Mouse (Mus musculus) forebrain, postnatal 0 days (tissue): ENCODE measurements around the gene Usp43. TPM values are rescaled to one million over a fixed set of nuclear protein-coding genes. Genes with fewer than 3 reads are reported as not detected.

Source experiments
- ATAC-seq: fragments of 200-750 bp; cut with Nextera tagmentation; 2 replicates; pipeline ENCODE4 v1.8.0; 2017; ENCODE audit warnings: mild to moderate bottlenecking, moderate library complexity
- DNase-seq: peaks from one replicate; pipeline ENCODE4 v3.0.0-alpha.2; 2015
- H3K27ac ChIP-seq: fragments of 300-500 bp; sonication (generic); 2 replicates; pipeline ENCODE4 v1.5.1; 2014; ENCODE audit warnings: low read depth, mild to moderate bottlenecking, antibody characterized with exemption, low read length, moderate library complexity, mixed read lengths
- H3K27me3 ChIP-seq: fragments of 300-500 bp; sonication (generic); 2 replicates; pipeline ENCODE4 v1.6.1; 2014; ENCODE audit warnings: mild to moderate bottlenecking, low read length, mixed read lengths; ENCODE audit not compliant: insufficient read depth
- H3K36me3 ChIP-seq: fragments of 300-500 bp; sonication (generic); 2 replicates; pipeline ENCODE4 v1.6.1; 2014; ENCODE audit warnings: mild to moderate bottlenecking, moderate library complexity; ENCODE audit not compliant: insufficient read depth
- H3K4me1 ChIP-seq: fragments of 300-500 bp; sonication (generic); 2 replicates; pipeline ENCODE4 v1.6.1; 2014; ENCODE audit warnings: antibody characterized with exemption; ENCODE audit not compliant: insufficient read depth
- H3K4me2 ChIP-seq: fragments of 300-500 bp; sonication (generic); 2 replicates; pipeline ENCODE4 v1.6.1; 2014; ENCODE audit warnings: low read depth, mild to moderate bottlenecking, moderate library complexity
- H3K4me3 ChIP-seq: fragments of 300-500 bp; sonication (generic); 2 replicates; pipeline ENCODE4 v1.5.1; 2014; ENCODE audit warnings: low read depth, low read length, mixed read lengths
- H3K9ac ChIP-seq: fragments of 300-500 bp; sonication (generic); 2 replicates; pipeline ENCODE4 v1.6.1; 2014; ENCODE audit warnings: mild to moderate bottlenecking
- H3K9me3 ChIP-seq: fragments of 300-500 bp; sonication (generic); 2 replicates; pipeline ENCODE4 v1.6.1; 2016; ENCODE audit warnings: low read length
- CTCF ChIP-seq: sonication (generic); IDR thresholded peaks from 2 replicates; pipeline ENCODE4 v1.5.1; 2016; ENCODE audit warnings: antibody characterized with exemption, control low read depth, low read depth
- WGBS: fragments of 180-500 bp; shearing (Covaris S2); extraction: QIAGEN DNeasy Blood & Tissue Kit; methylation state at CpG from one replicate; pipeline ENCODE4 v1.1.7; 2014; 5-methylcytosine and 5-hydroxymethylcytosine counted together
- polyA plus RNA-seq: library from polyadenylated mRNA; unstranded; fragments of >200 nt; fragmentation: Nextera tagmentation; extraction: Ambion mirVana; gene quantifications from 2 replicates; pipeline ENCODE4 v1.2.1, GENCODE M21; 2015
- total RNA-seq: library from RNA; depleted of rRNA; stranded (reverse); fragments of >200 nt; gene quantifications from 2 replicates; pipeline ENCODE4 v1.2.3, GENCODE M21; 2014

The Usp43 gene
- total and polyA plus RNA-seq, 2 experiments from 2014 or later: 3.8 to 7.0 TPM

DNA sequence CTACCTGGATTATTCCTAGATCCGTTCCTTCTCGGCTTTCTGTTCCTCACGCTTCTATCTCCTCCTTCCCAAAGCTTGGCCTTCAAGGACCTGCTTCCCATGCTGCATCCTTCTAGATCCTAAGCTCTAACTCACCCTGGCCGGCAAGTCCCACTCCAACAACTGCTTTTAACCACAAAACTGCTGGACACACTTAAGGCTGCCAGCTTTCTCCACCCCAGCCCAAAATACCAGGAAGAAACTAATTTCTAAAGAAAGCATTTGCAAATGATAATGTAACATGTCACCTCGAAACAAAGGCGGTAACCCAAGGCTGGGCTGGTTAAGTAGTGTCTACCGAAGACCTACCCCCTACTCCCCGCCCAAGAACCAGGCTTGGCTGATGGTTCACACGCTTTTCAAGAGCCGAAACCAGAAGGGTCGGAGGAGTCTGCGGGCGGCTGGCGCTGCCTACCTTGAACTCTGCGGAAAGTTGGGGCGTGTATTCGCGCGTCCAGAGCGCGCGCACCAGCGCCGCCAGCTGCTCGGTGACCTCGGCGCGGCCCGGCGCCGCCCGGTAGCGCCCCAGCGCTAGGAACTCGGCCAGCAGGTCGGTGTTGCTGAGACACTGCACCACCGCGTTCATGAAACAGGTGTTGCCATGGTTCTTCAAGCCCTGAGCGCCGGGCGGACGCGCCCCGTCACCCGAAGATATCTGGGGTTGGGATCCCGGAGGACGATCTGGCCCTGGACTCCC lies 694 bp downstream of the Usp43 start:
- ATAC-seq (peak; percentile 21), DNase-seq (peak; percentile 24)
- Histone ChIP-seq H3K36me3 (no peaks in the 10 kb centered on the region), H3K9ac (peak overlapping the region; percentile 76), H3K9me3 (no peaks in the 10 kb centered on the region), H3K4me2 (peak overlapping the region; percentile 100), H3K27ac (peak overlapping the region; percentile 45), H3K4me1 (no peaks in the 10 kb centered on the region), H3K27me3 (peaks cover 10% of the 10 kb centered on the region), H3K4me3 (peak overlapping the region; percentile 70)
- 0 out of 2 replicates have a peak, but pooled peaks have one; percentile 16 for TF ChIP-seq CTCF
- WGBS: 3% methylated on average over 47 of the region's 47 CpGs

- Histone ChIP-seq H3K9ac (no peak overlapping the region; the same call in 1 of the 2 replicates), H3K27me3 (peaks cover 10% of the 10 kb centered on the region), H3K27ac (no peak overlapping the region; the same call in 1 of the 2 replicates), H3K9me3 (no peaks in the 10 kb centered on the region), H3K4me3 (peak overlapping the region; percentile 70), H3K36me3 (no peaks in the 10 kb centered on the region), H3K4me2 (peak overlapping the region; percentile 100), H3K4me1 (no peaks in the 10 kb centered on the region)
- ATAC-seq (no peak), DNase-seq (no peak)
- TF ChIP-seq CTCF: no peak
- WGBS: 58% methylated on average over 9 of the region's 9 CpGs
These were observed 1.6 kb downstream of the Usp43 start for GRCm38 (mm10) chr11:67920226-67920960.

GRCm38 (mm10) chr11:67919593-67919992 lies 2.4 kb downstream of the Usp43 start:
- no peaks in the 10 kb centered on the region for H3K36me3 ChIP-seq
- H3K27ac ChIP-seq: no peak overlapping the region
- TF ChIP-seq CTCF: no peak
- H3K4me1 ChIP-seq: no peaks in the 10 kb centered on the region
- peak overlapping the region; percentile 70; the same call in 1 of the 2 replicates for H3K4me3 ChIP-seq
- no peak overlapping the region for H3K9ac ChIP-seq
- peaks cover 10% of the 10 kb centered on the region for H3K27me3 ChIP-seq
- ATAC-seq (no peak), DNase-seq (no peak)
- 69% methylated on average over 5 of the region's 5 CpGs for WGBS
- no peaks in the 10 kb centered on the region for H3K9me3 ChIP-seq
- H3K4me2 ChIP-seq: peak overlapping the region; percentile 100

- DNase-seq (no peak), ATAC-seq (no peak)
- no peak for TF ChIP-seq CTCF
- H3K4me3 ChIP-seq: no peak overlapping the region
- H3K27me3 ChIP-seq: peaks cover 10% of the 10 kb centered on the region
- H3K9ac ChIP-seq: no peak overlapping the region
- H3K4me2 ChIP-seq: no peak overlapping the region
- H3K4me1 ChIP-seq: no peaks in the 10 kb centered on the region
- WGBS: 82% methylated on average over 3 of the region's 3 CpGs
- no peaks in the 10 kb centered on the region for H3K36me3 ChIP-seq
- no peaks in the 10 kb centered on the region for H3K9me3 ChIP-seq
- no peak overlapping the region for H3K27ac ChIP-seq
These were observed 4.8 kb downstream of the Usp43 start for GRCm38 (mm10) chr11:67917126-67917525.

DNA sequence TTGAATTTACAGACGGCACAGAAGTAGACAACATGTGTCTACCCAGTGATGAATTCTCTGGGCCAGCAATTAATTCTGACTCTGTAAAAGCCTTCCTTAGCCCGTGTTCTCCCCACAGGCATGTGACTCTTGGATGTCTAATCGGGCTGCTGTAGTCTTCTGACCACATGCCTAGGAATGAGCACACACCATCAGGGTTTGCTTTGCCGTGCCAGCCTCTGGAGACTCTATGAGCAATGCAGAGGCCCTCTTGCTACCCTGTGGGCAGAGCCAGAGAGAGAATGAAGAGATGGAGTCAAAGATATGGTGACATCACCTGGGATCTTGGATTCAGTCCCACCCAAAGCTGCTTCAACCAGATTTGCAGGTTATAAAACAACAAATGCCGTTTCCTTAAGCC lies 10.9 kb downstream of the Usp43 start:
- Histone ChIP-seq H3K4me3 (no peak overlapping the region), H3K4me1 (no peaks in the 10 kb centered on the region), H3K9ac (no peak overlapping the region), H3K27ac (no peak overlapping the region), H3K4me2 (no peak overlapping the region), H3K27me3 (no peaks in the 10 kb centered on the region), H3K9me3 (no peaks in the 10 kb centered on the region), H3K36me3 (no peaks in the 10 kb centered on the region)
- TF ChIP-seq CTCF: no peak
- ATAC-seq (no peak), DNase-seq (no peak)
- 80% methylated on average over 5 of the region's 5 CpGs for WGBS

GRCm38 (mm10) chr11:67903756-67904155 lies 18.2 kb downstream of the Usp43 start:
- no peak for TF ChIP-seq CTCF

DNA sequence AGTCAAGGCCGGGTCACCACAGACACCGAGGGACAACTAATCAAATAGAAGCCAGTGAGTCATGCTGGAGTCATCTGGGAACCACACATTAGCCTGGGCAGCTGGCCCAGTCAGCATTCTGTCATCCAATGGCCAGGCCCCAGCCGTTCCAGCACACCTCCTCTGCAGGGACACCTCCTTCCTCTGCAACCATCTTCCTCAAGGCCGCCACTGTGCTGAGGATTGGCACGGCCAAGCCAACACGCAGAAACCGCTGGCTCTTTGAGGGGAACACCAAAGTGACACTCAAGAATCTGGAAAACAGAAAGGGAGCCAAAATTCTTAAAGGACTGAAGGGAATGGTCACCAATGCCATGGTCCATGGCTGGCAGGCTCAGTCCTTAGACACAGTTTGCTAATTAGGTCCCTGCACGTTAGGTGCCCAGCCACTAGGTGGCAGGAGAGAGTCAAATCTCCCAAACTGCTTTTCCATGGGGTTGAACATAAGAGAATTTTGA lies 24.8 kb downstream of the Usp43 start:
- no peak for ATAC-seq
- peak; percentile 13 for DNase-seq
- Histone ChIP-seq H3K4me2 (no peak overlapping the region), H3K9ac (no peak overlapping the region), H3K27me3 (no peaks in the 10 kb centered on the region), H3K4me1 (no peaks in the 10 kb centered on the region), H3K4me3 (no peak overlapping the region), H3K9me3 (no peaks in the 10 kb centered on the region), H3K36me3 (no peaks in the 10 kb centered on the region), H3K27ac (no peak overlapping the region)
- 57% methylated on average over 8 of the region's 8 CpGs for WGBS
- peak; percentile 69 for TF ChIP-seq CTCF

More at GRCm38 (mm10) chr11:67903756-67904155, 18.2 kb downstream of the Usp43 start:
- H3K4me3 ChIP-seq: no peak overlapping the region
- no peaks in the 10 kb centered on the region for H3K27me3 ChIP-seq
- no peak for ATAC-seq
- no peak overlapping the region for H3K4me2 ChIP-seq
- no peak overlapping the region for H3K27ac ChIP-seq
- H3K36me3 ChIP-seq: no peaks in the 10 kb centered on the region
- H3K9ac ChIP-seq: no peak overlapping the region
- 92% methylated on average over 4 of the region's 4 CpGs for WGBS
- no peaks in the 10 kb centered on the region for H3K4me1 ChIP-seq
- no peak for DNase-seq
- no peaks in the 10 kb centered on the region for H3K9me3 ChIP-seq
